Mouse (Mus musculus) cerebellum, adult 2 months (tissue): ENCODE results near the gene Arl2. TPM values are rescaled to one million over a fixed set of nuclear protein-coding genes. Genes with fewer than 3 reads are reported as not detected.

Experiments used
- DNase-seq, 2 experiments: peaks; one replicate each; pipeline ENCODE4 v3.0.0; 2021
- H3K27ac ChIP-seq: fragments of 200-500 bp; 2 replicates; pipeline ENCODE4 v1.5.1; 2012; ENCODE audit warnings: low read length, control low read depth, inconsistent platforms; ENCODE audit not compliant: insufficient read depth
- H3K27me3 ChIP-seq: fragments of 200-500 bp; 2 replicates; pipeline ENCODE4 v1.6.1; 2012; ENCODE audit warnings: inconsistent platforms, mild to moderate bottlenecking, low read length, moderate library complexity; ENCODE audit not compliant: control insufficient read depth, insufficient read depth
- H3K4me1 ChIP-seq: fragments of 200-500 bp; 2 replicates; pipeline ENCODE4 v1.6.1; 2011; ENCODE audit warnings: low read length; ENCODE audit not compliant: control insufficient read depth, insufficient read depth
- H3K4me3 ChIP-seq: fragments of 200-500 bp; replicated peaks from 2 replicates; pipeline ENCODE3; 2011; ENCODE audit warnings: mild to moderate bottlenecking, low read depth, low read length, control low read depth; ENCODE audit not compliant: insufficient read depth
- CTCF ChIP-seq: fragments of 200-500 bp; IDR thresholded peaks from 2 replicates; pipeline ENCODE4 v1.5.1; 2011; ENCODE audit warnings: low read depth, mild to moderate bottlenecking, control low read depth, low read length, moderate library complexity, borderline replicate concordance; ENCODE audit not compliant: insufficient read depth
- POLR2A ChIP-seq: fragments of 200-500 bp; IDR thresholded peaks from 2 replicates; pipeline ENCODE4 v1.6.1; 2011; ENCODE audit warnings: low read length, control low read depth, borderline replicate concordance; ENCODE audit not compliant: insufficient read depth
- WGBS: fragments of 180-500 bp; shearing (Covaris S2); methylation state at CpG from one replicate; pipeline ENCODE4 v1.1.7; 2018; 5-methylcytosine and 5-hydroxymethylcytosine counted together
- polyA plus RNA-seq: library from polyadenylated mRNA; depleted of rRNA; stranded (reverse); fragments of >200 nt; gene quantifications from 2 replicates; pipeline ENCODE4 v1.2.3, GENCODE M21; 2012

Arl2 gene
- polyA plus RNA-seq, 1 experiment, result 188 TPM

- no peaks in the 10 kb centered on the region for H3K27me3 ChIP-seq
- no peak overlapping the region for H3K27ac ChIP-seq
- DNase-seq, result no peak
- 88% methylated on average over 4 of the region's 4 CpGs for WGBS
- no peaks in the 10 kb centered on the region for H3K4me1 ChIP-seq
- no peak overlapping the region for H3K4me3 ChIP-seq
- TF ChIP-seq POLR2A (no peak), CTCF (no peak)
Observed at GRCm38 (mm10) chr19:6104476-6104875, 36.9 kb downstream of the Arl2 start.

GRCm38 (mm10) chr19:6102169-6102853 lies 39.0 kb downstream of the Arl2 start:
- WGBS, result 68% methylated on average over 6 of the region's 6 CpGs
- Histone ChIP-seq H3K4me3 (no peak overlapping the region), H3K27me3 (no peaks in the 10 kb centered on the region), H3K4me1 (no peaks in the 10 kb centered on the region), H3K27ac (no peak overlapping the region)
- TF ChIP-seq CTCF, result no peak
- TF ChIP-seq POLR2A, result no peak
- no peak for DNase-seq

- H3K27ac ChIP-seq, result no peak overlapping the region
- no peaks in the 10 kb centered on the region for H3K4me1 ChIP-seq
- WGBS, result 75% methylated on average over 6 of the region's 6 CpGs
- H3K27me3 ChIP-seq, result no peaks in the 10 kb centered on the region
- TF ChIP-seq POLR2A (no peak), CTCF (no peak)
- DNase-seq, result no peak
- no peak overlapping the region for H3K4me3 ChIP-seq
Observed at GRCm38 (mm10) chr19:6101186-6101585, 40.2 kb downstream of the Arl2 start.

- no peak overlapping the region for H3K27ac ChIP-seq
- no peaks in the 10 kb centered on the region for H3K27me3 ChIP-seq
- WGBS, result 84% methylated on average over 3 of the region's 3 CpGs
- DNase-seq, result no peak
- H3K4me3 ChIP-seq, result no peak overlapping the region
- no peaks in the 10 kb centered on the region for H3K4me1 ChIP-seq
- TF ChIP-seq CTCF (no peak), POLR2A (no peak)
Observed at GRCm38 (mm10) chr19:6097847-6098246, 43.5 kb downstream of the Arl2 start.

- H3K27ac ChIP-seq, result no peak within 1 kb of the TSS
- no peaks in the 10 kb centered on the region for H3K27me3 ChIP-seq
- no peaks in the 10 kb centered on the region for H3K4me1 ChIP-seq
- WGBS, result 83% methylated on average over 7 of the region's 7 CpGs
- H3K4me3 ChIP-seq, result no peak within 1 kb of the TSS
- TF ChIP-seq CTCF, result no peak
- no peak for TF ChIP-seq POLR2A
- no peak for DNase-seq
Observed at GRCm38 (mm10) chr19:6094119-6094518, 47.2 kb downstream of the Arl2 start, which contains the start of gene AC131692.1. TSS of gene AC131692.1 (plus strand) at chr19:6094419.

GRCm38 (mm10) chr19:6088841-6089240 lies 52.5 kb downstream of the Arl2 start:
- H3K4me1 ChIP-seq, result 0 out of 2 replicates have a peak, but pooled peaks cover 1% of the 10 kb centered on the region
- no peaks in the 10 kb centered on the region for H3K27me3 ChIP-seq
- no peak overlapping the region for H3K27ac ChIP-seq
- DNase-seq, result no peak
- no peak for TF ChIP-seq POLR2A
- TF ChIP-seq CTCF, result no peak
- 94% methylated on average over 13 of the region's 13 CpGs for WGBS
- no peak overlapping the region for H3K4me3 ChIP-seq

GRCm38 (mm10) chr19:6085417-6085879 lies 55.9 kb downstream of the Arl2 start:
- peak in 1 of 2 experiments; percentile 18 for DNase-seq
- under 1% methylated on average over 17 of the region's 17 CpGs for WGBS
- no peak for TF ChIP-seq CTCF
- TF ChIP-seq POLR2A, result no peak
- H3K4me1 ChIP-seq, result 0 out of 2 replicates have a peak, but pooled peaks cover 3% of the 10 kb centered on the region
- H3K27me3 ChIP-seq, result no peaks in the 10 kb centered on the region
- no peak overlapping the region for H3K4me3 ChIP-seq
- no peak overlapping the region for H3K27ac ChIP-seq
